Mouse (Mus musculus): ENCODE results near the gene Xylt1. TPM values are rescaled to one million over a fixed set of nuclear protein-coding genes. Genes with fewer than 3 reads are reported as not detected.

Gene Xylt1
- polyA plus RNA-seq (2014; fragmentation: Nextera tagmentation; extraction: Ambion mirVana), result 0.83 and 1.1 TPM in 2 replicates

DNA sequence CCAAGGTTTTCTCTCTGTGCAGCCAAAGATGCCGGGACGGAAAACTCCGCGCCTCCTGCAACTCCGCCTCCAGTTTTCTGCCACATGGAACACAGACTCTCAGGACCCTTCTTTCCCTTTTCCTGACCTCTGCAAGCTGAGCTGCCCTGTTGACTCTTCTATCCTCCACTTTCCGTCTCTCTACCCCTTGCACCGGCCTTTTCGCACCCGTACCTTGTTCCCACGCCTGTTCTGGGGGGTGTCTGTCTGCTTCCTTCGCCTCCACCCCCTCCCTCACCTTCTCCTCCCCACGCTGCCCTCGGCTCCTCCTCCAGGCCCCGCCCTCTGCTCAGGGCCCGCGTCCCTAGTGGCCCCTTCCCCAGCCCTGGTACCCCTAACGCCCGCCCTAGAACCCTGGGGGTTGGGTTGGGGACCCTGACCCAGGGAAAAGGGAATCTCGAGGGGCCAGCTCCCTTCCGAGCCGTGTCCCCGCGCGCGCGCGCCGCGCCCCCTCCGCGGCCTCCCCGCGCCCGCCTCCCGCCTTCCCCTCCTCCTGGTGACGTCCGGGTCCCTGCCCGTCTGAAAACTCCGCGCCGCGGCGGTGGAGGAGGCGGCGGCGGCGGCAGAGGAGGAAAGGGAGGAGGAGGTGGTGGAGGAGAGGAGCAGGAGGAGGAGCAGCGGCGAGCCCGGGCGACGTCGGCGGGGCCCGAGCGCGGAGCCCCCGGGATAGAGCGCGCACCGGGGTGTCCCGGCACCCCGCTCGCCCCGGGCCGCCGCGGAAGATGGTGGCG lies at the start of gene Xylt1:
Gene Xylt1, plus strand, starts transcription at position 562 of the 770 bp plus-strand sequence.
- under 1% methylated on average over 56 of the region's 69 CpGs for WGBS
- Histone ChIP-seq H3K4me2 (peak within 1 kb of the TSS; percentile 66), H3K27ac (ENCODE audit: low read depth, low read length) (peak within 1 kb of the TSS; percentile 65), H3K9ac (ENCODE audit: low read length) (peak within 1 kb of the TSS; percentile 73), H3K36me3 (ENCODE audit: control insufficient read depth, insufficient read depth, low read length) (no peaks in the 10 kb centered on the region), H3K27me3 (ENCODE audit: control insufficient read depth, insufficient read depth, low read length) (0 out of 2 replicates have a peak, but pooled peaks cover 7% of the 10 kb centered on the region), H3K9me3 (ENCODE audit: control insufficient read depth, low read length) (no peaks in the 10 kb centered on the region), H3K4me1 (ENCODE audit: control insufficient read depth, insufficient read depth, low read length) (peaks cover 17% of the 10 kb centered on the region), H3K4me3 (ENCODE audit: low read depth, low read length) (peak within 1 kb of the TSS; percentile 79)
- DNase-seq (ENCODE audit: low spot score, missing footprints), result peak; percentile 97
- ATAC-seq (ENCODE audit: low FRiP score), result peak; percentile 82

- H3K27me3 ChIP-seq (ENCODE audit: control insufficient read depth, insufficient read depth, low read length), result no peaks in the 10 kb centered on the region
- no peaks in the 10 kb centered on the region for H3K4me1 ChIP-seq (ENCODE audit: control insufficient read depth, insufficient read depth, low read length)
- H3K4me3 ChIP-seq (ENCODE audit: low read depth, low read length), result no peak overlapping the region
- no peak overlapping the region for H3K27ac ChIP-seq (ENCODE audit: low read depth, low read length)
- WGBS, result 85% methylated on average over 5 of the region's 5 CpGs
- ATAC-seq (ENCODE audit: low FRiP score) (no peak), DNase-seq (ENCODE audit: low spot score, missing footprints) (no peak)
- no peaks in the 10 kb centered on the region for H3K36me3 ChIP-seq (ENCODE audit: control insufficient read depth, insufficient read depth, low read length)
- no peak overlapping the region for H3K9ac ChIP-seq (ENCODE audit: low read length)
- no peaks in the 10 kb centered on the region for H3K9me3 ChIP-seq (ENCODE audit: control insufficient read depth, low read length)
- H3K4me2 ChIP-seq, result no peak overlapping the region
These were observed 46.8 kb upstream of the Xylt1 start for GRCm38 (mm10) chr7:117333936-117334335.

GRCm38 (mm10) chr7:117356316-117356715 lies 24.5 kb upstream of the Xylt1 start:
- Histone ChIP-seq H3K27me3 (ENCODE audit: control insufficient read depth, insufficient read depth, low read length) (no peaks in the 10 kb centered on the region), H3K9ac (ENCODE audit: low read length) (no peak overlapping the region), H3K4me1 (ENCODE audit: control insufficient read depth, insufficient read depth, low read length) (no peaks in the 10 kb centered on the region), H3K9me3 (ENCODE audit: control insufficient read depth, low read length) (no peaks in the 10 kb centered on the region), H3K4me3 (ENCODE audit: low read depth, low read length) (no peak overlapping the region), H3K4me2 (no peak overlapping the region), H3K27ac (ENCODE audit: low read depth, low read length) (no peak overlapping the region), H3K36me3 (ENCODE audit: control insufficient read depth, insufficient read depth, low read length) (no peaks in the 10 kb centered on the region)
- peak; percentile 49 for DNase-seq (ENCODE audit: low spot score, missing footprints)
- ATAC-seq (ENCODE audit: low FRiP score), result no peak
- WGBS, result 91% methylated on average over 2 of the region's 2 CpGs

GRCm38 (mm10) chr7:117357425-117358194 lies 23.2 kb upstream of the Xylt1 start:
- no peaks in the 10 kb centered on the region for H3K36me3 ChIP-seq (ENCODE audit: control insufficient read depth, insufficient read depth, low read length)
- H3K27ac ChIP-seq (ENCODE audit: low read depth, low read length), result no peak overlapping the region
- DNase-seq (ENCODE audit: low spot score, missing footprints) (peak; percentile 53), ATAC-seq (ENCODE audit: low FRiP score) (no peak)
- no peak overlapping the region for H3K4me2 ChIP-seq
- no peaks in the 10 kb centered on the region for H3K9me3 ChIP-seq (ENCODE audit: control insufficient read depth, low read length)
- no peaks in the 10 kb centered on the region for H3K4me1 ChIP-seq (ENCODE audit: control insufficient read depth, insufficient read depth, low read length)
- H3K27me3 ChIP-seq (ENCODE audit: control insufficient read depth, insufficient read depth, low read length), result no peaks in the 10 kb centered on the region
- WGBS, result 89% methylated on average over 6 of the region's 6 CpGs
- H3K4me3 ChIP-seq (ENCODE audit: low read depth, low read length), result no peak overlapping the region
- no peak overlapping the region for H3K9ac ChIP-seq (ENCODE audit: low read length)

- 82% methylated on average over 2 of the region's 2 CpGs for WGBS
These were observed 19.5 kb upstream of the Xylt1 start for GRCm38 (mm10) chr7:117361281-117361680.

DNA sequence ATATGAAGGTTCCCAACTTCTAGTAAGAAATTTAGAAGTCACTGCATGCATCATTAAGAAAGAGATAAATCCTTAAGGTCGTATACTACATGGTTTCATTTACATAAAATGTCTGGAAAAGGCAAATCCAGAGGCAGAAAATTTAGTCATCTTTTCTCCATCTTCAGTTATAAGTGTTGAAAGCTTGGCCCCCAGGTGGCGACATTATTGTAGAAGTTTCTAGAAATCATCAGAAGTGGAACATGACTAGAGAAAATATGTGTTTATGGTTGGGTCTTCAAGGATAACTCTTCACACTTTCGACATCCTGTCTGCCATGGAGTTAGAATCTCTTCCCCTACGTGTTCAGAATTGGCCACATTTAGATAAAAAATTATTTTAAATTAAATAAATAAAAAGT lies 18.3 kb upstream of the Xylt1 start:
- ATAC-seq (ENCODE audit: low FRiP score) (no peak), DNase-seq (ENCODE audit: low spot score, missing footprints) (peak; percentile 31)
- Histone ChIP-seq H3K4me1 (ENCODE audit: control insufficient read depth, insufficient read depth, low read length) (no peaks in the 10 kb centered on the region), H3K4me2 (no peak overlapping the region), H3K27ac (ENCODE audit: low read depth, low read length) (no peak overlapping the region), H3K27me3 (ENCODE audit: control insufficient read depth, insufficient read depth, low read length) (no peaks in the 10 kb centered on the region), H3K9me3 (ENCODE audit: control insufficient read depth, low read length) (no peaks in the 10 kb centered on the region), H3K9ac (ENCODE audit: low read length) (no peak overlapping the region), H3K4me3 (ENCODE audit: low read depth, low read length) (no peak overlapping the region), H3K36me3 (ENCODE audit: control insufficient read depth, insufficient read depth, low read length) (no peaks in the 10 kb centered on the region)
- WGBS, result 90% methylated on average over 4 of the region's 4 CpGs

More at GRCm38 (mm10) chr7:117361281-117361680, 19.5 kb upstream of the Xylt1 start:
- no peak overlapping the region for H3K27ac ChIP-seq (ENCODE audit: low read depth, low read length)
- H3K27me3 ChIP-seq (ENCODE audit: control insufficient read depth, insufficient read depth, low read length), result no peaks in the 10 kb centered on the region
- DNase-seq (ENCODE audit: low spot score, missing footprints) (peak; percentile 62), ATAC-seq (ENCODE audit: low FRiP score) (no peak)
- no peak overlapping the region for H3K4me3 ChIP-seq (ENCODE audit: low read depth, low read length)
- no peak overlapping the region for H3K4me2 ChIP-seq
- H3K9me3 ChIP-seq (ENCODE audit: control insufficient read depth, low read length), result no peaks in the 10 kb centered on the region
- H3K36me3 ChIP-seq (ENCODE audit: control insufficient read depth, insufficient read depth, low read length), result no peaks in the 10 kb centered on the region
- no peak overlapping the region for H3K9ac ChIP-seq (ENCODE audit: low read length)
- no peaks in the 10 kb centered on the region for H3K4me1 ChIP-seq (ENCODE audit: control insufficient read depth, insufficient read depth, low read length)

GRCm38 (mm10) chr7:117368647-117369289 lies 12.0 kb upstream of the Xylt1 start:
- Histone ChIP-seq H3K4me3 (ENCODE audit: low read depth, low read length) (no peak overlapping the region), H3K9ac (ENCODE audit: low read length) (no peak overlapping the region), H3K4me2 (no peak overlapping the region), H3K27me3 (ENCODE audit: control insufficient read depth, insufficient read depth, low read length) (no peaks in the 10 kb centered on the region), H3K4me1 (ENCODE audit: control insufficient read depth, insufficient read depth, low read length) (no peaks in the 10 kb centered on the region), H3K36me3 (ENCODE audit: control insufficient read depth, insufficient read depth, low read length) (no peaks in the 10 kb centered on the region), H3K27ac (ENCODE audit: low read depth, low read length) (no peak overlapping the region), H3K9me3 (ENCODE audit: control insufficient read depth, low read length) (no peaks in the 10 kb centered on the region)
- WGBS, result 78% methylated on average over 6 of the region's 6 CpGs
- ATAC-seq (ENCODE audit: low FRiP score) (no peak), DNase-seq (ENCODE audit: low spot score, missing footprints) (no peak)

- Histone ChIP-seq H3K4me2 (no peak overlapping the region), H3K36me3 (ENCODE audit: control insufficient read depth, insufficient read depth, low read length) (no peaks in the 10 kb centered on the region), H3K27ac (ENCODE audit: low read depth, low read length) (no peak overlapping the region), H3K4me3 (ENCODE audit: low read depth, low read length) (no peak overlapping the region), H3K4me1 (ENCODE audit: control insufficient read depth, insufficient read depth, low read length) (no peaks in the 10 kb centered on the region), H3K27me3 (ENCODE audit: control insufficient read depth, insufficient read depth, low read length) (no peaks in the 10 kb centered on the region), H3K9ac (ENCODE audit: low read length) (no peak overlapping the region), H3K9me3 (ENCODE audit: control insufficient read depth, low read length) (no peaks in the 10 kb centered on the region)
- WGBS, result 84% methylated on average over 5 of the region's 5 CpGs
- ATAC-seq (ENCODE audit: low FRiP score) (no peak), DNase-seq (ENCODE audit: low spot score, missing footprints) (no peak)
These were observed 11.4 kb upstream of the Xylt1 start for GRCm38 (mm10) chr7:117369290-117369941.
